Mouse (Mus musculus) limb, embryonic 10.5 days (tissue): Measurements from ENCODE around the gene Nup188. TPM values are rescaled to one million over a fixed set of nuclear protein-coding genes. Genes with fewer than 3 reads are reported as not detected.

Source experiments
- DNase-seq: peaks from one replicate; pipeline ENCODE4 v3.0.0-alpha.2; 2017; ENCODE audit warnings: low spot score
- H3K27ac ChIP-seq: fragments of 300-500 bp; sonication (generic); 2 replicates; pipeline ENCODE4 v1.5.1; 2016; ENCODE audit warnings: mild to moderate bottlenecking
- H3K27me3 ChIP-seq: fragments of 300-500 bp; sonication (generic); 2 replicates; pipeline ENCODE4 v1.6.1; 2016; ENCODE audit warnings: low read depth, mild to moderate bottlenecking; ENCODE audit not compliant: poor library complexity, severe bottlenecking
- H3K36me3 ChIP-seq: fragments of 300-500 bp; sonication (generic); 2 replicates; pipeline ENCODE4 v1.6.1; 2016; ENCODE audit warnings: mild to moderate bottlenecking, moderate library complexity
- H3K4me1 ChIP-seq: fragments of 300-500 bp; sonication (generic); 2 replicates; pipeline ENCODE4 v1.6.1; 2016
- H3K4me3 ChIP-seq: fragments of 300-500 bp; sonication (generic); 2 replicates; pipeline ENCODE4 v1.5.1; 2016; ENCODE audit warnings: mild to moderate bottlenecking, moderate library complexity
- H3K9me3 ChIP-seq: fragments of 300-500 bp; sonication (generic); replicated peaks from 2 replicates; pipeline ENCODE4 v1.6.1; 2016; ENCODE audit warnings: mild to moderate bottlenecking
- WGBS: fragments of 180-500 bp; shearing (Covaris S2); methylation state at CpG from one replicate; pipeline ENCODE4 v1.1.7; 2016; 5-methylcytosine and 5-hydroxymethylcytosine counted together
- polyA plus RNA-seq: library from polyadenylated mRNA; unstranded; fragments of >200 nt; fragmentation: Nextera tagmentation; extraction: Ambion mirVana; gene quantifications from 2 replicates; pipeline ENCODE4 v1.2.1, GENCODE M21; 2016

Nup188 gene
- polyA plus RNA-seq, 1 experiment from 2014 or later, result 74.4 TPM

- H3K4me1 ChIP-seq, result no peaks in the 10 kb centered on the region
- H3K9me3 ChIP-seq, result no peaks in the 10 kb centered on the region
- H3K36me3 ChIP-seq, result peaks cover 73% of the 10 kb centered on the region
- H3K27me3 ChIP-seq, result no peaks in the 10 kb centered on the region
- H3K4me3 ChIP-seq, result no peak overlapping the region
- 82% methylated on average over 2 of the region's 2 CpGs for WGBS
- DNase-seq, result no peak
- no peak overlapping the region for H3K27ac ChIP-seq
Observed at GRCm38 (mm10) chr2:30351149-30351548, 65.0 kb downstream of the Nup188 start.

GRCm38 (mm10) chr2:30355861-30356260 is 69.7 kb downstream of the Nup188 start:
- 78% methylated on average over 4 of the region's 4 CpGs for WGBS
- Histone ChIP-seq H3K36me3 (peaks cover 27% of the 10 kb centered on the region), H3K9me3 (no peaks in the 10 kb centered on the region), H3K27ac (no peak overlapping the region), H3K27me3 (no peaks in the 10 kb centered on the region), H3K4me1 (peaks cover 33% of the 10 kb centered on the region), H3K4me3 (no peak overlapping the region)
- DNase-seq, result no peak

DNA sequence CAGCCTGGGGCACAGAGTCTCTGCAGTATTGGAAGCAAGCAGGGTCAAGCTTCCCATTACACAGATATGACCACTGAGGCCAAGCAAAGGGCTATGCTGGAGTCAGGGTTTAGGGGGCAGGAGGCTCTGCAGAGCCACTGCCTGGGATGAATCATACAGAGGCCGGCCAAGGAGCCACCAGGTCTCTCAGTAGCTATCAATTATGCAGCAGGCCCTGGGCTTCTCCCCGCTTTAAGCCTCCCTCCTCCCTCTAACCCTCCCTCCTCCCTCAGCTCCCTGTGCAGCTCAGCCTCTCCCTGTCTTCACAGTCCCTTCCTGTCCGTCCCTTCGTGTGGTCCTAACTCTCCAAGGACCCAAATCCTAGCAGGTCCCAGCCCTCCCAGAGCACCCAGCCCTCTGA is 70.1 kb downstream of the Nup188 start:
- DNase-seq, result no peak
- Histone ChIP-seq H3K4me3 (no peak overlapping the region), H3K4me1 (peaks cover 33% of the 10 kb centered on the region), H3K36me3 (peaks cover 27% of the 10 kb centered on the region), H3K27ac (no peak overlapping the region), H3K9me3 (no peaks in the 10 kb centered on the region), H3K27me3 (no peaks in the 10 kb centered on the region)
- WGBS, result 43% methylated on average over 4 of the region's 4 CpGs

DNA sequence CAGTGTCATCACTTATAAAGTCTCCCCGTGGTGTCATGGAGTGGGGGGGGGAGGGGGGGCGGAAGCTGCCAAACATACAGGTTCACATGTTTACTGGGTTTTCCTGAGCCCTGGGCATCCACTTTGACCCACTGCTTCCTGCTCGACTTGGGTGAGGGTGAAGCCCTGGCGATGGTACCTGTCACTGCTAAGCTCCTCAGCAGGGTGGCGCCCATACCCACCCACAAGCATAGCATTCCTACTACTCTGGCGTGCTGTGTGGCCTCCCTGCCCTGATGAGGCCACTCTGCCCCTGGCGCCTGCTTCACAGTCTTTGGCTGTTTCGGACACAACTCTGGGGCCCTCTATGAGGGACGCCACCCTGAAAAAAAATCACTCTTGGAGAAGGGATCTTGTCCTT is 70.7 kb downstream of the Nup188 start:
- peaks cover 27% of the 10 kb centered on the region for H3K36me3 ChIP-seq
- H3K27me3 ChIP-seq, result no peaks in the 10 kb centered on the region
- no peak overlapping the region for H3K4me3 ChIP-seq
- peaks cover 33% of the 10 kb centered on the region for H3K4me1 ChIP-seq
- no peak for DNase-seq
- WGBS, result 76% methylated on average over 9 of the region's 9 CpGs
- H3K27ac ChIP-seq, result no peak overlapping the region
- H3K9me3 ChIP-seq, result no peaks in the 10 kb centered on the region

DNA sequence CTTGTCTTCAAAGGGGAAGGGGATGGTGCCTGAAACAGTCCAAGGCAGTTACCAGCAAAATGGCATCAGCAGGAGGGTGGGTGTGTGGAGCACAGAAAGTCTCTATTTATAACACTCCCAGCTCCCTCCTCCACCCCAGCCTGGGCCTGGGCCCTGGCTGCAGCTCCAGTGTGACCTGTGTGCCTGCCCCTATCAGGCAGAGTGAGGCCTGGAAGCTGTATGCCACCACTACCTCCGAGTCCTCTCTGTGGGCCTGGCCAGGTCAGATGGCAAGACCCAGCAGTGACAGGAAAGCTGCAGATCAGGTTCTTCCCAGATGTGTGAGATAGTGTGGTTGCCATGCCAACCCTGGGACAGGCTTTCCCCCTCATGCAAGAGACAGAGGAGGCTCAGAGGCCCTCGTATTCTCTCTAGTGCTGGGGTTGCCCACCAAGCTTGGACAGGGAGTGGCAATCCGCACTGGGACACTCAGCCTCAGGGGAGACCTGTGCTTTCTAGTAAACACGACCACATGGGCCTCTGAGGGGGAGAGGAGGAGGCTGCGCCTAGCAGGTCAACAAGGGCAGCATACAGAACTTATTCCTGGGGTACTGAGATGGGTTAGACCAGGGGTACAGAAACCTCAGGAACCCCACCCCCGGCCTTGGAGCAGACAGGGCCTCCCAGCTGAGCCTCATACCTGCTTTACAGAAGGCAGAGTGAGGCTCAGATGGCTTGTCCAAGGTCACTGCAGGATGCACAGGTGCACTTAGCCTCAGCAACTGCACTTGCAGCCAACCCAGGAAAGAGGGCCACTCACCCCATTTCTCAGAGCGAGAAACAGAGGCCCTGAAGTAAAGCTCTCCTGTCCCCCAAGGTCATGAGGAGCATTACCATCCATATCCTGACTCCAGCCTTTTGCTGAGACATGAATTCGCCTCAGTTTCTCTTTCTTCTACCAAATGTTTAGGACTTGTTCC is 71.6 kb downstream of the Nup188 start:
- Histone ChIP-seq H3K36me3 (peaks cover 19% of the 10 kb centered on the region), H3K27ac (peak overlapping the region; percentile 84), H3K4me1 (peaks cover 33% of the 10 kb centered on the region), H3K27me3 (no peaks in the 10 kb centered on the region), H3K9me3 (no peaks in the 10 kb centered on the region), H3K4me3 (peak overlapping the region; percentile 74)
- WGBS, result 48% methylated on average over 8 of the region's 8 CpGs
- DNase-seq, result no peak

GRCm38 (mm10) chr2:30358533-30359531 is 72.6 kb downstream of the Nup188 start, which contains the start of gene Sh3glb2:
Sh3glb2 (minus strand) TSS chr2:30359337.
- H3K4me3 ChIP-seq, result peak within 1 kb of the TSS; percentile 74
- peaks cover 33% of the 10 kb centered on the region for H3K4me1 ChIP-seq
- no peaks in the 10 kb centered on the region for H3K9me3 ChIP-seq
- WGBS, result 3% methylated on average over 73 of the region's 73 CpGs
- H3K27ac ChIP-seq, result peak within 1 kb of the TSS; percentile 84
- H3K27me3 ChIP-seq, result no peaks in the 10 kb centered on the region
- DNase-seq, result peak; percentile 91
- peaks cover 13% of the 10 kb centered on the region for H3K36me3 ChIP-seq

GRCm38 (mm10) chr2:30360626-30361025 is 74.4 kb downstream of the Nup188 start:
- Histone ChIP-seq H3K4me3 (no peak overlapping the region), H3K9me3 (no peaks in the 10 kb centered on the region), H3K27me3 (no peaks in the 10 kb centered on the region), H3K36me3 (no peaks in the 10 kb centered on the region), H3K27ac (no peak overlapping the region), H3K4me1 (peaks cover 47% of the 10 kb centered on the region)
- 66% methylated on average over 10 of the region's 10 CpGs for WGBS
- no peak for DNase-seq

- 69% methylated on average over 5 of the region's 5 CpGs for WGBS
- Histone ChIP-seq H3K36me3 (peaks cover 19% of the 10 kb centered on the region), H3K9me3 (no peaks in the 10 kb centered on the region), H3K4me1 (peaks cover 34% of the 10 kb centered on the region), H3K27me3 (no peaks in the 10 kb centered on the region), H3K27ac (no peak overlapping the region), H3K4me3 (no peak overlapping the region)
- no peak for DNase-seq
Observed at GRCm38 (mm10) chr2:30362865-30363264, 76.7 kb downstream of the Nup188 start.

DNA sequence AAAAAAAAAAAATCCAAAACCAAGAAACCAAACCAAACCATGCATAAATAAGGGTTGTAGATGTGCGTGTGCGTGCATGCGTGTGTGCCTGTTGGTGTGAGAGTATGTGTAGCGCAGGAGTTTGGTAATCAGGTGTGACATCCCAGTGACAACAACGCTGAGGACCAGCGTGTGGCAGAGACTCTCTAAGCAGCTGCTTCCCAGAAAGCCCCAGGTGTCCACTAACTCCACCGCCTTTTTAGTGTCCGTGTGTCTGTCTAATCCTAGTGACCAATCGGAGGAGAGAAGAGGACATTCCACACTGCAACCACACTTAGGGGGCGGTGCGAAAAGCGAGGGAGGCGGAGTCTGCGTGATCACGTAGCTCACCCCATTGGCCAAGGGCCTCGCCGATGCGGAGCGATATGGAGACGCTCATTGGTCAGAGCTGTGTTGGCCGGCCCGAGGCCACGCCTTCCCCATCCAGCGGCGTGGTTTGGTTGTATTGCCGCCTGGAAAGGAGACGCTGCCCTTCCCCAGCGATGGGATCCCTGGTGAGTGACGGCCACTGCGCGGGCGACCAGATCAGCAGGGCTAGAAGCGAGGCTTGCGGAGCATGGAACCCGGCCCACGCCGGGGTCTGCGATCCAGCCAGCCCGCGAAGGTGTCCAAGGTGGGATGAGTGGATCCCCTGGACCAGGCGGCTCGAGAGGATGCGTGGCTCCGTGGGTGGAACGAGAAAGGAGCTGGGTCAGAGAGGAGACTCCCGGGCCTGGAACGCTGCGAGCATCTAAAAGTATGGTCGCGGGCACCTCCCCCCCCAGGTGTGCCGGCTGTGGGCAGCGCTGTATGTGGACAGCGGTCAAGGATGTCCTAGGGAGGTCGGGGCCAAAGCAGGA is 77.8 kb downstream of the Nup188 start, which contains the start of gene Miga2:
Miga2 (plus strand) TSS at position 461 of the 878 bp plus-strand sequence.
- under 1% methylated on average over 54 of the region's 54 CpGs for whole genome bisulfite sequencing
- Histone ChIP-seq H3K27me3 (no peaks in the 10 kb centered on the region), H3K36me3 (peaks cover 30% of the 10 kb centered on the region), H3K27ac (peak within 1 kb of the TSS; percentile 85), H3K4me3 (peak within 1 kb of the TSS; percentile 79), H3K9me3 (no peaks in the 10 kb centered on the region), H3K4me1 (peaks cover 22% of the 10 kb centered on the region)
- DNase-seq, result peak; percentile 94

- Histone ChIP-seq H3K9me3 (no peaks in the 10 kb centered on the region), H3K36me3 (peaks cover 45% of the 10 kb centered on the region), H3K27me3 (no peaks in the 10 kb centered on the region), H3K27ac (no peak overlapping the region), H3K4me1 (peaks cover 16% of the 10 kb centered on the region), H3K4me3 (peak overlapping the region; percentile 79)
- no peak for DNase-seq
- 90% methylated on average over 2 of the region's 2 CpGs for WGBS
Observed at GRCm38 (mm10) chr2:30365281-30366069, 79.3 kb downstream of the Nup188 start.

DNA sequence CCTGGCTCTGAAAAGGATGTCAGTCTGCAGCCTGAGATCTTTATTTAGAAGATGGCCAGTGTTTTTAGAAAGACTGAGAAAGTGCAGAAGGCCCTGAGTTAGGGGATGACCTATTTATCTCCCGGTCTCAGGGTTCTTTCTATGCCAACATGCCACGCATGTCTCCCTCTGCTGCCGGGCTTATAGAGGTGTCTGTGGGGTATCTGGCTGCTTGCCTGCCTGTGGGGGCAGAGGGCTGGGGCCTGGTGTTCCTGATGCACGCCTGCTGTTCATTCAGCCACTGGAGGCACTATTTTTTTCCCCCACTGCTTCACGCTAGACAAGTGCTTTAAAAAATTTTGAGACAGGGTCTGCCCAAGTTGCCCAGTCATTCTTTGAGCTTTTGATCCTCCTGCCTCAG is 80.0 kb downstream of the Nup188 start:
- H3K4me1 ChIP-seq, result peaks cover 16% of the 10 kb centered on the region
- H3K4me3 ChIP-seq, result no peak overlapping the region
- no peak for DNase-seq
- H3K9me3 ChIP-seq, result no peaks in the 10 kb centered on the region
- no peaks in the 10 kb centered on the region for H3K27me3 ChIP-seq
- WGBS, result 91% methylated on average over 5 of the region's 5 CpGs
- H3K27ac ChIP-seq, result no peak overlapping the region
- H3K36me3 ChIP-seq, result peaks cover 52% of the 10 kb centered on the region
